Mouse (Mus musculus) common myeloid progenitor, adult 5-6 weeks (primary cell): ENCODE data around the gene Bclaf1. TPM values are rescaled to one million over a fixed set of nuclear protein-coding genes. Genes with fewer than 3 reads are reported as not detected.

Source experiments
- ATAC-seq: replicated peaks from 2 replicates; pipeline ENCODE4 v1.8.0; 2016; ENCODE audit warnings: low read depth, mild to moderate bottlenecking, moderate TSS enrichment, inconsistent platforms; ENCODE audit not compliant: poor library complexity, severe bottlenecking
- total RNA-seq: library from RNA; stranded (forward); fragments of 200-1000, 187-1606 nt; gene quantifications from 2 replicates; pipeline ENCODE4 v1.2.3, GENCODE M21; 2017

The Bclaf1 gene
- total RNA-seq, 1 experiment from 2014 or later: 667 TPM

DNA sequence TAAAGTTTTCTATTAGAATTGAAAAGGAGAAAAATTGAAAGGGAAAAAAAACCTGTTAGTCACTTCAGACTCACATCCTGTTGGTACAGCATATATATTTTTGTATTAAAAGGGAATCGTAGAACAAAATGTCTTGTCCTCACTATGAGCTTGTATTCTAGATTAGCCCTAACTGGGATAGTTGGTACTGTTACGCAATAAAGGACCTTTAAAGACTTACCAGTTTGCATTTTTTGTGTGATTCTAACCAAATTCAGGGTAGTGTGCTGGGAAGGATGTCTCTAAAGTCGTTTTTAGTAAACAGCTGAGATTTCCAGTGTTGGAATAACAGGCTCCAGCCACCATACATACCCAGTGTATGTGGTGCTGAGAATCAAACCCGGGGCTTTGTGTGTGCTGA lies 1.7 kb downstream of the Bclaf1 start:
- ATAC-seq: no peak

DNA sequence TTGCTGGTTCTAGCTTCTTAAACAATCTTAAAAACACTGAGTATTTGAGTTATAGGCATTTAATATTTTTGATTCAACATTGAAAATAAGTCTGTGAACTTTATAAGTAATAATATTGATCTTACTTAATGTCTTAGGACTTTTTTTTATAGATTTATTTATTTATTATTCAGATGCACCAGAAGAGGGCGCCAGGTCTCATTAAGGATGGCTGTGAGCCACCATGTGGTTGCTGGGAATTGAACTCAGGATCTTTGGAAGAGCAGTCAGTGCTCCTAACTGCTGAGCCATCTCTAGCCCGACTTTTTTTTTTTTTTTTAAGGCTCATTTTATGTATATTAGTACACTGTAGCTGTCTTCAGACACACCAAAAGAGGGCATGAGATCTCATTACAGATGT lies 2.5 kb downstream of the Bclaf1 start:
- no peak for ATAC-seq

DNA sequence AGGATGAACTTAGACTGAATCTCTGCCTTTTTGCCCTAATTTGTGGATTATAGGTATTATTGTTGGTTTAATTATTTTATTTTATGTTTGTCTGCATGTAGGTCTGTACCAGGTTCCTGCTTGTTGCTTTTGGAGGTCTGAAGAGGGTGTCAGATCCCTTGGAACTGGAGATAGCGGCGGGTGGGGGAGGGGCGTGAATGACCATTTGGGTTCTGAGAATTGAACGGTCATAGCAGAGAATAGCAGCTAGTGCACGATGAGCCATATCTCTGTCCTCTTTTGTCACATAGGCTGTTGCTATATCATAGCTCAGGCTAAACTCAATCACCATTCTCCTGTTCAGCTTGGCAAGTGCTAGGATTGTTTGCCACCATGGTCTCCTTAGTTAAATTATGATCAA lies 5.2 kb downstream of the Bclaf1 start:
- ATAC-seq: no peak

DNA sequence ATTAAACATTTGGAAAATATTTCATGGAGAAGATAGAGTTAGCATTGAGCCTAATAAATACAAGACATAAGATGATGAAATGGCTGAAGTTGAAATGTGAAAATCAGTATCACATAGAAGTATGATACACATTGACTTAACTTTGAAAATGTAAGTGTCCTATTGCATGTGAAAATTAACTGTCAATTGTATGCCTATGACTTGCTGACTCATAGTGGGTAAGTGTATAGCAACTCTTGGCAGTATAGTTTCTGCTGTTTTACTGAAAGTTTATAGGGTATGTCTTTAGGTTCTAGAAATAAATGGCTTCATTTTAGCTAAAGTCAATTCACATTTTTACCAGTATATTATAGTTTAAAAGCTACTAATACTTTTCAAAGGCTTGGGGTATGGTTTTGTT lies 14.0 kb downstream of the Bclaf1 start:
- no peak for ATAC-seq

DNA sequence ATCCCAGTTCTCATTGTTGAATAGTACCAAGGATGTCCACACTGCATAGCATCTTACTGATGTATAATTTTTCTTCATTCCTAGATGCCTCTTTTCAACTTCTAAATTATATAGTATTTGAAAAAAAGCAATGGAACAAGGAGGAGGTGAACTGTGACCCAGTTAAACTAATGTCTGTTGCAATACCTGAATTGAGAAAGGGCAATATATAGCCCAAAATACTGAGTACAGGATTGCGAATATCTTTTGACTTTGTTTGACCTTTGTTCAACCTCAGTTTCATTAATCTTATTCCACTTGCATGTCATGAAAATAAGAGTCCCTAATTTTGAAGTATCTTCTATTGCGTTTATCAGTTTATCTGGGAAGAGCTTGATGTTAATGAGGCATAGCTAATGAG lies 19.0 kb downstream of the Bclaf1 start:
- ATAC-seq: no peak

DNA sequence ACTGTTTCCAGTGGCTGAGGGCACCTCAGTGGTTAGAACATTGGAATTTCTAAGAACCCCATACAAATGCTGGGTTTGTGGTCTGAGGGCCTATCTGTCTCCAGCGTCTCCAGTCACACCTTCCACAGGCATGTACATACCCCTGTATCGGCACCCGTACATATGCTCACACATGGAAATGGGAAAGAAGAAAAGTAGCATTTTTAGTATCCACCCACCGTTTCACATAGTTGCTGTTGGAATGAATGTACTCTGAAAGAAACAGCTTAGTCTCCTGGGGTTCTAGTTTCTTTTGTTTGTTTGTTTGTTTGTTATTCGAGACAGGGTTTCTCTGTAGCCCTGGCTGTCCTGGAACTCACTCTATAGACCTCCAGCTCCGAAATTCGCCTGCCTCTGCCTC lies 25.6 kb downstream of the Bclaf1 start:
- ATAC-seq: no peak

DNA sequence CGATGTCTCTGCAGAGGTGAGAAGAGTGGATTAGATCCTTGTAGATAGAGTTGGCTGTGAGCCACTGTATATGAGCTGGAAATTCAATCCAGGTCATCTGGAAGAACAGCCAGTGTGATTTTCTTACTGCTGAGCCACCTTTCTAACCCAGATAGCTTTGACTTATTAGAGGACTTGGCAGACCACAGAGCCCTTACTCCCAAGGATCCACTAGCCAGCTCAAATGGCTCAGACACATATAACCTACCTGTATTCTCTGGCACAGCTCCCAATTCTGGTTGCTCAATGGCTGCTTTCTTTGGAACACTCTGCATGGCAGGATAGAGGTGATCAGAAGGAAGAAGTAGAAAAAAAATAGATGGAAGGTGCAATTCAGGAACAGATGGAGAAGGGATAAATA lies 33.5 kb downstream of the Bclaf1 start:
- no peak for ATAC-seq

DNA sequence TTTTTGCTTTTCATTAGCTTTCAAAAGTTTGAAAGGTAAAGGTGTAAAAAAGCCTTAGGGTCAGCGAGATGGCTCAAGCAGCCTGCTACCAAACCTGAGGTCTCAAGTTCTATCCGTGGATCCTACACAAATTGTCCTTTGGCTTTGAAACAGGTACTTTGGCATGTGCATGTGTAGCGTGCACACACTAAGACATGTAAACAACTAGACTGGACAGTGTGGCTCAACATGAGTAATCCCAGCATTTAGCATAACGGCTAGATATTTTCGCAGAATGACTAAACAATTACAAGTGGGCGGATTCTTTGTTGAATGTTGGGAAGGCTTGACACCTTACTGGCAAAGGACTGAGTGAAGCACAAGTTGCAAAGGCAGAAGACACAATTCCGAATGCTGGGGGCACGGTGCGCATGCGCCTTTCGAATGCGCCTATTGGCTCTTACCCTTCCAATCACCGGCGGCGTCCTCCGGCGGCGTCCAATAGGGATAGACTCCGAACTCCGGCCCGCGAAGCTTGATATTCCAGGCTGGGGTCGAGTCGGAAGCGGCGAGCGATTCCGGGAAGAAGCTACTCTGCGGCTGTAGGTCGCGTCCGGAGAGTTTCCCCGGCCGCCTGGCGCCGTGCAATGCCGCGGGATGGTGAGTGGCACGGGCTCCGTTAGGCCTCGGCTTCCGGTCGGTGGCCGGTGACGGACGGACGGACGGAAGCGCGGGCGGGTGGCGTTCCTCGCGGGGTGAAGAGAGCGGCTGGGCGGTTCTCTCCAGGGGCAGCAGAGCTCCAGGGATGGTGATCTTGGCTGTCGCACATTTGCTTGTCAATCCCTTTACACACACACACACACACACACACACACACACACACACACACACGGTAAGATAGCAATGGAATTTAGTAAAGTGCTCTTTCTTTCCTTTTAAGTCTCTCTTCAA lies 35.3 kb downstream of the Bclaf1 start, which contains the start of gene Mtfr2:
Gene Mtfr2, plus strand, starts transcription at position 486 of the 930 bp plus-strand sequence.
- ATAC-seq: peak; percentile 87

DNA sequence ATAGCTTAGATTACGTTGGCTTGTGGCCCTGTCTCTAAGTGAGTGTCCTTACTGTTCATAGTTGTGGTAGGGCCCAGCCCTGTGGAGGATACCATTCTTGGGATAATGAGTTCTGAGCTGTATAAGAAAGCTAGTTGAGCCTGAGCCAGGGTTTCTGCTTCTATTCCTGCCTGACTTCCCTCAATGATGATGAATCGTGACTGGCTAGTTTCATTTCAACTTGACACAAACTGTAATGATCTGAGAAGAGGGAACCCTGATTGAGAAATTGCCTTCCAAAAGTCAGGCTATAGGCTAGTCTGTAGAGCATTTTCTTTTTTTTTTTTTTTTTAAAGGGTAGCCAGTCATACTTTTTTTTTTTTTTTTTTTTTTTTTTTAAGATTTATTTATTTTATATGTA lies 36.6 kb downstream of the Bclaf1 start:
- ATAC-seq: peak; percentile 27

DNA sequence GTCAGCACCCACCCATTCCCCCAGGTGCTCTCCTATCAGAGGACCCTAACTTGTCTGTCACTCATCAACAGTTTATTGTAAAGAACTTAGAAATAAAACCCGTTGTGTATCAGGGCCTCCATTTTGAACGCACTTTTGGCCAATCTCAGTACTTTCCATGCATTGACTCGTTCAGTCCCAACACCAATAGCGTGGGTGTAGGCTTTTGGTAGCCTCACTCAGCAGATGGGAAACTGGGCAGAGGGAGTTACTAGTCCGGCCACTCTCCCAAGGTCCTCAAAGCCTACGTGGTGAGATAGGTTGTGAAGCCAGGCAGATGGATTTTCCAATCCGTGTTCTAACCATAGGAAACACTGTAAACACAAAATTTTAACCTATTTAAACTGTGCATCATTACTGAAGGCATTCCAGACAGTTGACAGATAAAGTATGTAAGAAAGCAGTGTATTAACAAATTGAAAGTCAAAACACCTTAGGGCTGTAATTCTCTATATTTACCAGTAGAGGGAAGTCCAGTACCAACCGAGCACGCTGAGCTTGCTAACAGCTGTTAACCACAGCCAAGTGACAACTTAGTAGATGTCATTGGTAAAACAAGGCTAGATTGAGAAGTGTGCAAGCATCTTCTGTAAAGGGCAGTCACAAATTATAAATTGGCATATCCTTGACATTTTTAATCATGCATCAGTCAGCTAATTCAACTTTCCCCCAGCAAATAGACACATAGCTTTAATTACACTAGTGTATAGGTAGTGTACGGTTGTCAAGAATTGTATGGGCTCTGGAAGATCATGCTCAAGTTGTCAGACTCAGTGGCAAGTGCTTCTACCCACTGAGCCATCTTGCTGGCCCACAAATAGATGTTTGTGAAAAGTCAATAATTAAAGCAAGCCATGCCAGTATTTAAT lies 49.5 kb downstream of the Bclaf1 start:
- ATAC-seq: peak; percentile 75

DNA sequence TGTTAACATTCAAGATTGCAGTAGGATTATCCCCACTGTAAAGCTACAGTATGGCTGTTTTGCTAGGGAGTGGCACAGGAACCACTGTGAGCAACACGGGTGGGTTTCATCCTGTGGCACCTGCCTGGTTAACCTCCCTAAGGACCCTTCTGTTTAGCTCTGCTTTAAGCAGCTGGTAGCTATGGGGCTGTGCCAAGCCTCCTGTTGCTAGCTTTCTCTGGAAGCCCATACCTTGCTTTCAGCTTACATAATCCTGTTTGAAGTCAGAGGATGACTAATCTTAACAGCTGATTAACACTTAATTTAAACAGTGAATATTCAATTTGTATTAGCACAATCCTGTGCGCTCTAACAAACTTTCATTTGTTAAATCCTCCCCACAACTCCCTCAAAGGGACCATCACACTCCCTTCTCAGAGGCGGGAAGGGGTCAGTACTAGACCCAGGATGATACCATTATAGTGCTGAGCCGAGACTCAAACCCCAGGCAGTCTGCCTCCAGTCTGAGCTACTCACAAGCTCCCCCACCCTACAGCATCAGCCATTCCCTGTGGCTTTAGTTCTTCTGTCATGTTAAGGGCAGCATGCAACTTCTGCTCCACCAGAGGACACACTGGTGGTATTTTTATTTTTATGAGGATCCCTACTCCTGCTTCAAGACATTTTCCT lies 50.3 kb downstream of the Bclaf1 start:
- no peak for ATAC-seq

DNA sequence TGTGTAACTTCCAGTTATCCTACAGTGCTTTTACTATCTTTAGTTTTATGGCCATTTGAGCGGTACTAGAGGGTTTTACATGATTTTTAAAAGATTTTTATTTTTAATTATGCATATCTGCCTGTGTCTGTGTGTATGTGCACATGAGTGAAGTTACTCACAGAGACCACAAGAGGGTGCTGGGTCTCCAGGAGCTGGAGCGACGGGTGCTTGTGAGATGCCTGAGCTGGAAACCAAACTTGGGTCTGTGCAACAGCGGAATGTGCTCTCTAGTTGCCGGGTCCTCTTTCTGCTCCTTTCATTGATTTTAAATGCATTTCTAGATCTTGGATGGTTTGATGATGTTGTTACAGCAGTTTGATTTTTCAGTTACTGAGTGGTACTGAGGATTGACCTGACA lies 59.8 kb downstream of the Bclaf1 start:
- ATAC-seq: no peak

DNA sequence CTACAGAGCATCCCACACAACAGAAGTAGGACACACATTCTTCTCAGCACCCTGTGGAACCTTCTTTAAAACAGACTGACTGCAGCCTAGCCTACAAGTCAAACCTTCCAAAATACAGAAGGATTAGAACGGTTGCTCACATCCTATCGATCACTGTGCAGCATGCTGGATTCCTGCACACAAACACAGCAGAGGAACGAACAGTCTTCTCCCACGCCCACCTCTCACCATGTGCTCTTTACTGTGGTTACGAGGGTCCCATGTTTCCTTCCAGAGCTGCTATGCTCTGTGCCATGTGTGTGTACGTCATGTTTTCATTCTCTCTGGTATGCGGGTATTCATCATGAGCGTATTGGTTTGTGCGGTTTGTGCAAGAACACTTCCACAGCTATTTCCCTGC lies 65.4 kb downstream of the Bclaf1 start:
- no peak for ATAC-seq

DNA sequence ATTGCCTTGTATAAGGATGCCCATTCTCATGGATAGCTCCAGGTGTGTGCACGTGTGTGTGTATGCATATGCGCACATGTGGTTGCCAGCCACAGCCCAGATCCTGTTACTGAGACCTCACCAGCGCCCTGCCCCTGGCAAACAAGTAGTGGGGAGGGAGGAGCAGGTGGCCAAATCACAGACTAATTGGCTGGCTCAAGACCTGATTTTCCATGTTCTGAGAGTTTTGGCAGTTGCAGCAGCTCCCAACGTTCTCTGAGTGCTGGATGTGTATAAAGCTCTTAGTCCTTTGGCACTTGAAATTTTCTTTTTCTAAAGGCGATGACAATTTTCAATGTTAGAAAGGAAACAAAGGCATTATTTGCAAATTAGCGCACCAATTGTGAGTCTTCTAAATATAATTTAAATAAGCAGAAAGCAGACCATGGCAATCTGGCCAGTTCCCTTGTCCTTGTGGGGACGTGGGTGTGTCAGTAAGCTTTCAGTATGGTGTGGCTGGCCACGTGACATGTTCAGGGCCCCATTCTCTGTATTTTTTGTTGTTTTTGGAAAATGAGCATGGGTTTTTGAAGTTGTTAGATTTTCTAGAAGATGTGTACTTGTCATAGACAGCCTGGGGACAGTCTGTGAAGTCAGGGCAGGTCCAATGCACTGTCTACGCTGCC lies 66.9 kb downstream of the Bclaf1 start:
- no peak for ATAC-seq

DNA sequence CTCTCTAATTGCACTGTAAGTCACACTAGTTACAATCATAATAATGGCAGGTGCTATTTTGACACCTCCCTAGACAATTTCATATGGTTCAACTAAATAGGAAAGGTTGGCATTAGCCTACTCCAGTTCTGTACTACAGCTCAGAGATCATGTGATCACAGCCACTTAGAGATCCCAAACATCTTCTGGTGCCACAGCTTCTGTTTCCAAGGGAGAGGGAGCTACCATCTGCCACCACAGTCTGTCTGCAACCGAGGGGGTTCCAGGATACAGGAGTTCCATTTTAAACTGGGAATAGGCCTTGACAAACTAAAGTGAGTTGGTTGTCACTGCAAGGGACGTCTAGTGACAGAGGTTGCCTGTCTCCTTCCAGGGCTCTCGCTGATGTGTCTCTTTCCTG lies 68.5 kb downstream of the Bclaf1 start:
- ATAC-seq: no peak

DNA sequence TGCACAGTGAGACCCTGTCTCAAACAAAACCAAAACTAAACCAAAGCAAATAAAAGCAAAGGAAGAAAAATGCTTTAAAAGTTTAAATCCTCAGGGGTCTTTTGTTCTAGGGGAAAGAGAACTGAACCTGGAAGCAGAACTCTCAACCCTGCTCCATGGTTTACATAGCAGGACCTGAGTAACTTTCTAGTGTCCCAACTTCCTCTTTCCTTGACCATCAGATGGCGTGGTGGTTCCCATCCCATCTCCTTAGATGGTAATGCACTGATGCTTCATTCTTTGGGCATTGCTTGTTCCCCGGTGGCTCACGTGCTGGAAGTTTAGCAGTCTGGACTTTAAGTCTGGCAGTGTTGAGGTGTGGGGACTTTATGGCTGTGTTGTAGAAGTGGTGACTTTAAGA lies 69.1 kb downstream of the Bclaf1 start:
- no peak for ATAC-seq

DNA sequence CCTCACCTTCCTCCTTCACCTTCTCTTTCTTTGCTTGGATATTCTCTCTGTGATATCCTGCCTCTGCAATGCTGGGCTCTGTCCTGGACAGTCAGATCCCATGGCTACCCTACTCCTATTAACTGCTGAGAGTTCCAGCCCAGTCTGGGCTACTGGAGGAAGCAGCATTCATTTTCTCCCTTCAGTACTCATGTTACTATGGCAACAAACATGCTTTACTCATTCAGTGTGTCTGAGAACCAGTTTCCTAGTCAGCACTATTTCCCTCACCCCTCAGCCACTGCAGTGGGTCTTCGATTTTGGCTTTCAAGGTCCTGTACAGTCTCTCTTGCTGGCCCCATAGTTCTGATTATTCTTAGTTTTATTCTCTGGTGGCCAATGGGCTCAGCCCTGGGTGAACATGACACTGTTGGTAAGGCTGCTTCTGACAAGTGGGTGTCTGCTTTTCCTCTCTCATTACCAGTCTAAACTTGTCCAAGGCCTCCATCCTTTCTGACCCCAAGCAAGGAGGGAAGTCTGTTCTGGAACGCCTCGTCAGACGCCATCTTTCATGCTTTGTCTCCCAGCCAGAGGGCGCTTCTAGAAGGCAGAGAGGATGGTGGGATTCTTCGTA lies 70.6 kb downstream of the Bclaf1 start:
- ATAC-seq: no peak

DNA sequence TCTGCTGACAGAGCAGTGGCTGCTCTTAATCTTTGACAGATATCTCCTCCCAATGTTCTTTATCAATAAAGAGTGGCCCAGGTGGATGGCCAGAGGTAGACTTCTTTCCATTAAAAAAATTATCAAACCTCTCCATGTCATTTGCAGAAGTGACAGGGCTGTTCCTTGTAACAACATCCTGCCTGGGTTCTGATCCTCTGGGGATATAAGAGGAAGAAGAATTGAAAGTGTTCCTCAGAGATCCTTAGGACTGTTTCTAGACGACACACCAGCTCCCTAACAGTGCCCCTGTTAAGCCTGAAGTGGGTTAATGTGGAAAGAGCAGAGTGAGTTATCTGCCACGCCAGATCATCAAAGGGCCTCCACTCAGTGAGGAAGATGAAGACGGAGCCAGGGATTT lies 78.3 kb downstream of the Bclaf1 start:
- no peak for ATAC-seq
